Mouse (Mus musculus) liver, postnatal 0 days (tissue): ENCODE measurements around the gene Shank1.

Source experiments
- CTCF ChIP-seq: sonication (generic); IDR thresholded peaks from 2 replicates; pipeline ENCODE4 v1.5.1; 2016; ENCODE audit warnings: antibody characterized with exemption, low read depth
- EP300 ChIP-seq: IDR thresholded peaks from 2 replicates; pipeline ENCODE4 v1.6.1; 2016; ENCODE audit warnings: antibody characterized with exemption, low read depth, mild to moderate bottlenecking

DNA sequence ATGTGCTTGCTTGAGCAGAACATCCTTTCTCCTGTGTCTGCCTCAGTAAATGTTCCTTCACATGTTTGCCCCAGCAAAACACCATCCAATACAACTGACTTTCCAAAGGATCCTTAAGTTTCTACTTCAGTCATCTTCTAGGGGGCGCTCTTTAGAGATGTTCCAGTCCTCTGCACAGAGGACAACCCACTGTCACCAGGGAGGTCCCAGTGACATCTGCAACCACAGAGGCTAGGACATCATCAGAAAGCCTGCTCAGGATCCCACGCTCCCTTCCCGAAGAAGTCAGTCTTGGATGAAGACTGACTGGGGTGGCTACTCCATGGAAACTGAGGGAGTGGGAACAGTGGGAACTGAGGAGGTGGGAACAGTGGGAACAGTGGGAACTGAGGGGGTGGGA lies 34.5 kb upstream of the Shank1 start:
- no peak for TF ChIP-seq EP300
- TF ChIP-seq CTCF, result no peak
